Mouse (Mus musculus) intestine, postnatal 0 days (tissue): Measurements from ENCODE around the gene Foxn2. TPM values are rescaled to one million over a fixed set of nuclear protein-coding genes. Genes with fewer than 3 reads are reported as not detected.

Source experiments
- ATAC-seq: fragments of 200-750 bp; cut with Nextera tagmentation; 2 replicates; pipeline ENCODE4 v1.8.0; 2017; ENCODE audit warnings: mild to moderate bottlenecking, moderate TSS enrichment, moderate library complexity
- H3K27ac ChIP-seq: fragments of 300-500 bp; sonication (generic); 2 replicates; pipeline ENCODE4 v1.5.1; 2014; ENCODE audit warnings: mild to moderate bottlenecking, low read depth, low read length, moderate library complexity
- H3K27me3 ChIP-seq: fragments of 300-500 bp; sonication (generic); replicated peaks from 2 replicates; pipeline ENCODE4 v1.6.1; 2014; ENCODE audit warnings: low read length, mixed read lengths; ENCODE audit not compliant: control insufficient read depth, insufficient read depth
- H3K36me3 ChIP-seq: fragments of 300-500 bp; sonication (generic); 2 replicates; pipeline ENCODE4 v1.6.1; 2014; ENCODE audit warnings: mild to moderate bottlenecking, moderate library complexity; ENCODE audit not compliant: control insufficient read depth, insufficient read depth
- H3K4me1 ChIP-seq: fragments of 300-500 bp; sonication (generic); replicated peaks from 2 replicates; pipeline ENCODE4 v1.6.1; 2014; ENCODE audit warnings: antibody characterized with exemption, low read length, mixed read lengths; ENCODE audit not compliant: control insufficient read depth, insufficient read depth
- H3K4me2 ChIP-seq: fragments of 300-500 bp; sonication (generic); replicated peaks from 2 replicates; pipeline ENCODE4 v1.6.1; 2014; ENCODE audit warnings: low read depth, mild to moderate bottlenecking, moderate library complexity
- H3K4me3 ChIP-seq: fragments of 300-500 bp; sonication (generic); 2 replicates; pipeline ENCODE4 v1.5.1; 2014; ENCODE audit warnings: low read depth, low read length
- H3K9ac ChIP-seq: fragments of 300-500 bp; sonication (generic); 2 replicates; pipeline ENCODE4 v1.6.1; 2014; ENCODE audit warnings: mild to moderate bottlenecking, low read depth, low read length
- H3K9me3 ChIP-seq: fragments of 300-500 bp; sonication (generic); 2 replicates; pipeline ENCODE4 v1.6.1; 2016; ENCODE audit warnings: mixed run types; ENCODE audit not compliant: control insufficient read depth
- CTCF ChIP-seq: sonication (generic); IDR thresholded peaks from 2 replicates; pipeline ENCODE4 v1.5.1; 2016; ENCODE audit warnings: low read depth, mild to moderate bottlenecking, control low read depth, antibody characterized with exemption, moderate library complexity
- whole genome bisulfite sequencing: fragments of 180-500 bp; shearing (Covaris S2); extraction: QIAGEN DNeasy Blood & Tissue Kit; methylation state at CpG from one replicate; pipeline ENCODE4 v1.1.7; 2014; 5-methylcytosine and 5-hydroxymethylcytosine counted together
- polyA plus RNA-seq: library from polyadenylated mRNA; unstranded; fragments of >200 nt; fragmentation: Nextera tagmentation; extraction: Ambion mirVana; gene quantifications from 2 replicates; pipeline ENCODE4 v1.2.1, GENCODE M21; 2015

Gene Foxn2
- polyA plus RNA-seq, 1 experiment from 2014 or later = 11.4 TPM

GRCm38 (mm10) chr17:88494121-88494771 lies 53.7 kb downstream of the Foxn2 start:
- Histone ChIP-seq H3K27ac (no peak overlapping the region; the same call in 1 of the 2 replicates), H3K27me3 (no peaks in the 10 kb centered on the region), H3K36me3 (peaks cover 23% of the 10 kb centered on the region), H3K4me3 (no peak overlapping the region), H3K9me3 (no peaks in the 10 kb centered on the region), H3K9ac (no peak overlapping the region), H3K4me2 (no peak overlapping the region), H3K4me1 (no peaks in the 10 kb centered on the region)
- ATAC-seq = no peak
- TF ChIP-seq CTCF = no peak
- WGBS = 65% methylated on average over 14 of the region's 14 CpGs

- H3K27me3 ChIP-seq = no peaks in the 10 kb centered on the region
- 84% methylated on average over 10 of the region's 10 CpGs for WGBS
- no peaks in the 10 kb centered on the region for H3K4me1 ChIP-seq
- H3K9ac ChIP-seq = no peak overlapping the region
- no peak for TF ChIP-seq CTCF
- H3K4me3 ChIP-seq = no peak overlapping the region
- H3K9me3 ChIP-seq = no peaks in the 10 kb centered on the region
- H3K27ac ChIP-seq = no peak overlapping the region
- H3K4me2 ChIP-seq = no peak overlapping the region
- H3K36me3 ChIP-seq = peaks cover 23% of the 10 kb centered on the region
- no peak for ATAC-seq
These were observed 54.2 kb downstream of the Foxn2 start for GRCm38 (mm10) chr17:88494772-88495132.

DNA sequence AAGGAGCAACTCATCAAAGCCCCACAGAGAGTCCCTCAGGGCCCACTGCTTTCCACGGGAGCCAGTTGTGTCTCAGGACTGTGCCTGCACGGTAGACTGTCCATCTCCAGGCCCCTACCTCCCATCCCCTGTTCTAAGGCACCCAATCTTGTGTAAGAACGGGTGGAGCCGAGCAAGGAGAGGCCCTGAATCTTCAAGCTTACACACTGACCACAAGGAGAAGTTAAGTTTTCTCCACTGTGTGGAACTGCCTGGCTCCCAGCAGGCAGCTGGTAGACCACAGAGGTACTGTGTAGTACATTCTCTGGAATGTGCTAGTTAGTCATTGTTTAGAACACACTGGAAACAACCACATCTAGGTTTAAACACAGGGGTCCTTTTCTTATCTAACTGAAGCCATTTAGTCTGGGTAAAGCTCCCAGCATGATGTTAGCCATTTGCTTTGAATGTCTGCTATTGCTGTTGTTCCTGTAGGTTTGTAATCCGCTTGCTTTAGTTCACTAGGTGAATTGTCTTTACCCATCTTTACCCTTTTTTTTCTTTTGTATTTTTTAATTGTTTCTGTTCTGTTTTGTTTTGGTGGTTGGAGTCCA lies 57.7 kb downstream of the Foxn2 start:
- WGBS = 79% methylated on average over 5 of the region's 5 CpGs
- TF ChIP-seq CTCF = no peak
- no peak for ATAC-seq

DNA sequence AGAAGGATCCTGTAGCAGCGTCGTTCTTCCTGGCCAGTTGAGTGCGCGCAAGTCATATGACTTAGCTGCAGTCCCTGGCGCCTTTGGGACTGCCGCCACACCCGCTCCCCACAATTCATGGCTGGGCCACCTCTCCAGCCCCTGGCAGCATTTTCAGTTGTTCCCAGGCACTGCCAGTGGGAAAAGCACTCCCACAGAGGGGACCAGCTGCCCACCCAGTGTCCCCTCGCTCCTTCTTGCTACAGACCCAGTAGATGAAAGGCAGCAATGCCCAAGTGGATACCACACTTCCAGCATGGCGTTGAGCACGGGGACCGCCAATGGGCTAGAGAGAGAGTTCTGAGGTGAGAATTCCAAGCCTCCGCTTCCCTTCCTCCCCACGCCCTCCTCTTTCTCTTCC lies 63.5 kb downstream of the Foxn2 start:
- Histone ChIP-seq H3K27ac (0 out of 2 replicates have a peak overlapping the region, but pooled peaks have one; percentile 15), H3K9ac (no peak overlapping the region), H3K4me2 (no peak overlapping the region), H3K4me1 (0 out of 2 replicates have a peak, but pooled peaks cover 4% of the 10 kb centered on the region), H3K4me3 (no peak overlapping the region), H3K9me3 (no peaks in the 10 kb centered on the region), H3K36me3 (no peaks in the 10 kb centered on the region), H3K27me3 (no peaks in the 10 kb centered on the region)
- TF ChIP-seq CTCF = no peak
- ATAC-seq = no peak
- WGBS = 85% methylated on average over 13 of the region's 13 CpGs

More for the DNA sequence above, 57.7 kb downstream of the Foxn2 start:
- H3K4me2 ChIP-seq = no peak overlapping the region
- H3K9me3 ChIP-seq = no peaks in the 10 kb centered on the region
- no peaks in the 10 kb centered on the region for H3K27me3 ChIP-seq
- H3K4me3 ChIP-seq = no peak overlapping the region
- H3K27ac ChIP-seq = no peak overlapping the region
- no peaks in the 10 kb centered on the region for H3K4me1 ChIP-seq
- H3K36me3 ChIP-seq = peaks cover 1% of the 10 kb centered on the region; the same call in 1 of the 2 replicates
- H3K9ac ChIP-seq = no peak overlapping the region

- no peaks in the 10 kb centered on the region for H3K36me3 ChIP-seq
- no peak for ATAC-seq
- 0 out of 2 replicates have a peak, but pooled peaks cover 4% of the 10 kb centered on the region for H3K4me1 ChIP-seq
- TF ChIP-seq CTCF = no peak
- H3K4me3 ChIP-seq = no peak overlapping the region
- H3K27me3 ChIP-seq = no peaks in the 10 kb centered on the region
- H3K9me3 ChIP-seq = no peaks in the 10 kb centered on the region
- H3K4me2 ChIP-seq = no peak overlapping the region
- no peak overlapping the region for H3K27ac ChIP-seq
- WGBS = 53% methylated on average over 10 of the region's 10 CpGs
- no peak overlapping the region for H3K9ac ChIP-seq
These were observed 64.8 kb downstream of the Foxn2 start for GRCm38 (mm10) chr17:88505275-88505723.

GRCm38 (mm10) chr17:88505941-88506340 lies 65.4 kb downstream of the Foxn2 start:
- TF ChIP-seq CTCF = no peak
- WGBS = 90% methylated on average over 15 of the region's 15 CpGs
- Histone ChIP-seq H3K4me3 (no peak overlapping the region), H3K4me1 (0 out of 2 replicates have a peak, but pooled peaks cover 4% of the 10 kb centered on the region), H3K9me3 (no peaks in the 10 kb centered on the region), H3K27ac (no peak overlapping the region), H3K9ac (no peak overlapping the region), H3K27me3 (no peaks in the 10 kb centered on the region), H3K4me2 (no peak overlapping the region), H3K36me3 (no peaks in the 10 kb centered on the region)
- ATAC-seq = no peak
